In genomic region chr15:27859590-27859989, GRCm38 (mm10) we compare ENCODE assay signal across 10 mouse cellular contexts.
DNase-seq lines count a peak whose midpoint lies in the region; ATAC-seq and TF ChIP-seq lines count a peak whose summit lies in the region.
"Had no signal": no experiment of that assay in that cellular context is flagged by ENCODE, and none has a peak within 500 bp of the region (broad histone marks: within the 10 kb centered on the region; RNA-seq: fewer than 3 reads in every experiment).

No protein-coding gene starts in this region.

- H3K27me3 ChIP-seq in heart, embryonic 10.5 days (ENCODE audit: insufficient read depth, poor library complexity, severe bottlenecking) = no peaks in the 10 kb centered on the region
- no peaks in the 10 kb centered on the region for H3K27me3 ChIP-seq in forebrain, embryonic 15.5 days
- no peaks in the 10 kb centered on the region for H3K27me3 ChIP-seq in intestine, embryonic 15.5 days (replicated peaks)
- H3K27me3 ChIP-seq: liver, embryonic 15.5 days had no signal

- 71% methylated on average over 1 of the region's 1 CpGs for WGBS in heart, embryonic 10.5 days
- 77% methylated on average over 1 of the region's 1 CpGs for WGBS in lung, adult 2 months
- WGBS in forebrain, embryonic 15.5 days = 87% methylated on average over 1 of the region's 1 CpGs
- 75% methylated on average over 1 of the region's 1 CpGs for WGBS in intestine, embryonic 15.5 days

- peaks cover 55% of the 10 kb centered on the region for H3K4me1 ChIP-seq in heart, embryonic 10.5 days
- H3K4me1 ChIP-seq in lung, adult 2 months (ENCODE audit: control insufficient read depth, insufficient read depth, low read length) = 0 out of 2 replicates have a peak, but pooled peaks cover 4% of the 10 kb centered on the region
- 0 out of 2 replicates have a peak, but pooled peaks cover 6% of the 10 kb centered on the region for H3K4me1 ChIP-seq in forebrain, embryonic 15.5 days
- no peaks in the 10 kb centered on the region for H3K4me1 ChIP-seq in intestine, embryonic 15.5 days (replicated peaks)

- no peak for ATAC-seq in forebrain, embryonic 15.5 days (replicated peaks)
- no peak for ATAC-seq in intestine, embryonic 15.5 days

- TF ChIP-seq CTCF in lung, adult 2 months (IDR thresholded peaks at IDR 0.05; ENCODE audit: insufficient read depth, low read length) = peak; percentile 19; the same call in 1 of the 2 replicates

- DNase-seq in heart, embryonic 10.5 days (ENCODE audit: low spot score) = no peak
- DNase-seq in heart, postnatal 4 days = no peak
- DNase-seq in lung, adult 2 months = no peak
- DNase-seq in lung, adult 18-20 months = no peak
- peak; percentile 49 to 58 for DNase-seq in cerebellum, postnatal 14 days
- DNase-seq in thymus, postnatal 14 days = peak; percentile 47
- DNase-seq: layer of hippocampus, adult 9-11 months had no signal

- H3K36me3 ChIP-seq in heart, embryonic 10.5 days = peaks cover 25% of the 10 kb centered on the region
- peaks cover 13% of the 10 kb centered on the region for H3K36me3 ChIP-seq in forebrain, embryonic 15.5 days
- peaks cover under 1% of the 10 kb centered on the region for H3K36me3 ChIP-seq in intestine, embryonic 15.5 days

- peak overlapping the region; percentile 32; the same call in 1 of the 2 replicates for H3K27ac ChIP-seq in heart, embryonic 10.5 days
- no peak overlapping the region for H3K27ac ChIP-seq in forebrain, embryonic 15.5 days (replicated peaks)
- no peak overlapping the region for H3K27ac ChIP-seq in intestine, embryonic 15.5 days
- H3K27ac ChIP-seq: liver, embryonic 15.5 days had no signal

- no peak overlapping the region for H3K9ac ChIP-seq in forebrain, embryonic 15.5 days (replicated peaks)
- H3K9ac ChIP-seq in intestine, embryonic 15.5 days = no peak overlapping the region
- H3K9ac ChIP-seq: liver, embryonic 15.5 days had no signal

- TF ChIP-seq POLR2A in lung, adult 2 months (IDR thresholded peaks at IDR 0.05; ENCODE audit: borderline replicate concordance, extremely low read depth, low read depth, low read length) = no peak

- no peaks in the 10 kb centered on the region for H3K9me3 ChIP-seq in heart, embryonic 10.5 days
- no peaks in the 10 kb centered on the region for H3K9me3 ChIP-seq in forebrain, embryonic 15.5 days
- H3K9me3 ChIP-seq in intestine, embryonic 15.5 days = no peaks in the 10 kb centered on the region
- H3K9me3 ChIP-seq: liver, embryonic 15.5 days had no signal

- H3K4me3 ChIP-seq in heart, embryonic 10.5 days = no peak overlapping the region
- H3K4me3 ChIP-seq in lung, adult 2 months (replicated peaks; ENCODE audit: extremely low read depth, low read depth, low read length) = no peak overlapping the region
- no peak overlapping the region for H3K4me3 ChIP-seq in forebrain, embryonic 15.5 days
- no peak overlapping the region for H3K4me3 ChIP-seq in intestine, embryonic 15.5 days (replicated peaks)
- H3K4me3 ChIP-seq: liver, embryonic 15.5 days had no signal

- no peak overlapping the region for H3K4me2 ChIP-seq in forebrain, embryonic 15.5 days (replicated peaks)
- no peak overlapping the region for H3K4me2 ChIP-seq in intestine, embryonic 15.5 days (replicated peaks)
- H3K4me2 ChIP-seq: liver, embryonic 15.5 days had no signal

Comparison
In these comparisons a context has a peak if more than half of its experiments do, and no peak if none do; other contexts are left out.
1. DNase-seq: peak in cerebellum, postnatal 14 days (2 of 2) and thymus, postnatal 14 days (single experiment); none in heart, embryonic 10.5 days (single experiment), heart, postnatal 4 days (single experiment), lung, adult 2 months (single experiment) and lung, adult 18-20 months (0 of 2).